Mouse (Mus musculus) B cell, adult 62 days (primary cell): ENCODE measurements around the gene Tmem109. TPM values are rescaled to one million over a fixed set of nuclear protein-coding genes. Genes with fewer than 3 reads are reported as not detected.

Experiments
- total RNA-seq: library from RNA; stranded (reverse); gene quantifications from 4 replicates; pipeline ENCODE4 v1.2.4, GENCODE M21; 2023

Tmem109 gene
- 24.4 to 29.2 TPM (median 25.2 TPM) in 4 replicates for total RNA-seq

GRCm38 (mm10) chr19:10881426-10882154, at the start of gene Tmem109:
Gene Tmem109 (minus strand): TSS chr19:10882001.

GRCm38 (mm10) chr19:10920532-10920931, 38.7 kb upstream of the Tmem109 start, which contains the start of gene Zp1:
Gene Zp1 (minus strand): TSS chr19:10920632.

GRCm38 (mm10) chr19:10895016-10895528, 13.3 kb upstream of the Tmem109 start, which contains the start of gene Prpf19:
Gene Prpf19 (plus strand): TSS chr19:10895231.

GRCm38 (mm10) chr19:10869886-10870527, 11.8 kb downstream of the Tmem109 start, which contains the start of gene Tmem132a:
Gene Tmem132a (minus strand): TSS chr19:10869940.

GRCm38 (mm10) chr19:10839010-10839892, 42.5 kb downstream of the Tmem109 start, which contains the start of gene Slc15a3:
Gene Slc15a3 (plus strand): TSS chr19:10839727.

GRCm38 (mm10) chr19:10829436-10830175, 52.2 kb downstream of the Tmem109 start, which contains the start of gene Cd6:
Gene Cd6 (minus strand): TSS chr19:10830058.

Other genes starting within 250 kb of the Tmem109 start
- gene Vwce, start 247.8 kb downstream of the Tmem109 start, total RNA-seq, result 0.36 to 1.3 TPM (median 0.75 TPM) in 3 of 4 replicates, not detected in the other
- gene Pga5, start 203.9 kb downstream of the Tmem109 start, total RNA-seq, result not detected in 4 replicates
- 19.0 to 23.7 TPM (median 23.0 TPM) in 4 replicates for gene Vps37c, start 193.3 kb downstream of the Tmem109 start, total RNA-seq
- 1.2 to 3.2 TPM (median 1.6 TPM) in 4 replicates for gene Cd5, start 143.0 kb downstream of the Tmem109 start, total RNA-seq
- gene Cd6, start 51.9 kb downstream of the Tmem109 start, total RNA-seq, result 0.24 to 0.73 TPM in 2 of 4 replicates, not detected in the others
- 30.3 to 56.1 TPM (median 39.7 TPM) in 4 replicates for gene Slc15a3, start 42.3 kb downstream of the Tmem109 start, total RNA-seq
- 0.28 to 2.0 TPM (median 0.51 TPM) in 4 replicates for gene Tmem132a, start 12.1 kb downstream of the Tmem109 start, total RNA-seq
- gene Prpf19, start 13.2 kb upstream of the Tmem109 start, total RNA-seq, result 107 to 138 TPM (median 121 TPM) in 4 replicates
- gene Zp1, start 38.6 kb upstream of the Tmem109 start, total RNA-seq, result not detected in 4 replicates
- not detected in 4 replicates for gene Ptgdr2, start 55.2 kb upstream of the Tmem109 start, total RNA-seq
- 42.0 to 48.4 TPM (median 45.5 TPM) in 4 replicates for gene Ccdc86, start 67.3 kb upstream of the Tmem109 start, total RNA-seq
- gene Ms4a10, start 92.7 kb upstream of the Tmem109 start, total RNA-seq, result not detected in 4 replicates
- not detected in 4 replicates for gene Ms4a15, start 111.2 kb upstream of the Tmem109 start, total RNA-seq
- gene Ms4a18, start 136.0 kb upstream of the Tmem109 start, total RNA-seq, result not detected in 4 replicates
- gene Ms4a8a, start 199.1 kb upstream of the Tmem109 start, total RNA-seq, result 0.75 to 0.85 TPM in 2 of 4 replicates, not detected in the others
- gene 1700017D01Rik, start 248.9 kb upstream of the Tmem109 start, total RNA-seq, result 0.21 TPM in 1 of 4 replicates, not detected in the others